Mouse (Mus musculus) cerebellum, adult 18-20 months (tissue): ENCODE measurements around the gene Osbpl2.
A peak's percentile ranks its signal among the peaks of the same experiment; 100 is the strongest.

ENCODE experiments used
- DNase-seq, 2 experiments: peaks; one replicate each; pipeline ENCODE4 v3.0.0; 2021

Osbpl2 gene

GRCm38 (mm10) chr2:180118661-180119438 is at the start of gene Osbpl2:
Gene Osbpl2, plus strand, starts transcription at chr2:180119306.
- peak; percentile 100 for DNase-seq

DNA sequence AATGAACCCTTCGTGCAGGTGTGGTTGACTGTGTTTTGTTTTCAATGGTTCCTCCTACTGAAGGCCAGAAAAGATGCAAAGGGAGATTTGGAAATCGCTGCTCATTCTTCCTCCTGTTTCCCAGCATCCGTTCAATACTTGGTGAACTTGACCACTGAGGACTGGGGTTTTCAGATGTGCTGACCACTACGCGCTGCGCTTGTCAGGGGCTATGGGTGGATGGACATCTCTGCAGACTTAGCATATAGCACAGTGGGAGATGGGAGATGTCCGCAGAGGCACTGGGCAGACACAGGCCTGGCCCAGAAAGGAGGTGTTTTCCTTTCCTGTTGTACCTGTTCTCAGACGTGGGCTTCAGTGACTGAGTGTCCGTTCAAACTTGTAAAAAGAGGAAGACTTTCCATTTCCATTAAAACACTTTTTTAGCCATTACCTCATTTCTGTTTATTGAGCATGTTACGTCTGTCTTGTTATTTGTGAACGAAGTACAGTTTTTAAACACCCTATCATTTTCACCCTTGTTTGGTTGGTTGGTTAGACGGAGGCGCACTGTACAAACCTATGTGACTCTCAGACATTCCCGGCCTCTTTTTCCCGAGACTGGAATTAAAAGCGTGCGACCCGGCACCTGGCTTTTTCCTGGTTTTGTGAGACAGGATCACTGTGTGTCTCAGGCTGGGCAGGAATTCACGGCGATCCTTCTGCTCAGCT is 49.2 kb upstream of the Osbpl2 start:
- DNase-seq: no peak

GRCm38 (mm10) chr2:180070481-180071453 is 48.3 kb upstream of the Osbpl2 start, which contains the start of gene Mtg2:
Gene Mtg2, plus strand, starts transcription at chr2:180070588.
- peak; percentile 94 to 97 for DNase-seq

DNA sequence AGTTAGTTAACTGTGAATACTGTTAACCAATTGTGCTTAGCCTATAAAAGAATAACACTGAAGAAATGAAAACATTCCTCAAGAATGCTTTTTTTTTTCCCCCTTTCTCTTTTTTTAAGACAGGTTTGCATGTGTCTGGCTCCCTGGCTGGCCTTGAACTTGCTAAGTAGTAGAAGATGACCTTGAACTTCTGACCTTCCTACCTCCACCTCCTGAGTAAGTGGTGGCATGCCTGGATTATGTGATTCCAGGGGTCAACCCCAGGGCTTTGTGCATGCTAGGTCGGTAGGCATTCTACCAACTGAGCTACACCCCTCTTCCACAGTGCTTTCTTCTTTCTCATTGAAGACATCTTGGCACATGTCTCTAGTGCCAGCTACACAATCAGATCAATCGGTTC is 47.4 kb upstream of the Osbpl2 start:
- DNase-seq: no peak

- no peak for DNase-seq
Measured at GRCm38 (mm10) chr2:180072886-180073285, 46.2 kb upstream of the Osbpl2 start.

DNA sequence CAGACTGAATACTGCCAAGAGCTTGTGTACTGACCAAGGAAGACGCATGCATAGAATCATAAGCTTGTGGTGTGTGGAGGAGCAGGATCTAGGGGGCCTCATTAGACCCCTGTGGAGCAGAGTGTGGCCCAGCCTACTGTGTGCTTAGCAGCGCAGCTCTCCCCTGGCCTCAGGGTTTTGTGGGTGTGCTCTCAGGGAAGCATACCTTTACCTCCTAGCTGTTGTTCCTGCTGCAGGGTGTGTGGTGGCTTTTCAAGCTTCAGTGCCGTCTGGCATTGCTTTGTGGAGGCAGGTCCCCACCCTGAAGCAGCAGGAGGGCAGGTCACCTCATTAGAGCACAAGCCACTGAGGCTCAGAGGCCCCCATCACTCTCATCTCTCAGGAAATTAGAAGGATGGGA is 41.5 kb upstream of the Osbpl2 start:
- DNase-seq: no peak

- DNase-seq: no peak
Measured at GRCm38 (mm10) chr2:180080680-180081079, 38.4 kb upstream of the Osbpl2 start.

DNA sequence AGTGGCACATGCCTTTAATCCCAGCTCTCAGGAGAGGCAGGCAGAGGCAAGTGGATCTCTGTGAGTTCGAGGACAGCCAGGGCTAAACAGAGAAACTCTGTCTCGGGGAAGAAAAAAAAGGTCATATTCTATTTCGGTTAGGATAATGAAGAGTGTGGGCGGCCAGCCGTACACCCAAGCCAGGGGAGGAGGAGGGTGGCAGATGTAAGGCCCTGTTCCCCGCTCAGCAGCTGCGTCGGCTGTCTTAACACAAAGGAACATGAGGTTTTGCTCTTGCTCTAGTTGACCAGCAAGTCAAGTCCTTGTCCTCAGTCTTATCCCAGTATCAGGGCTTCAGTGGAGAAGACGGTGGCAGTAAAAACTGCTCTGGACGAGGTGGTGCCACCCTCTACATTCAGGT is 36.0 kb upstream of the Osbpl2 start:
- DNase-seq: no peak

- no peak for DNase-seq
Measured at GRCm38 (mm10) chr2:180084565-180084964, 34.5 kb upstream of the Osbpl2 start.

DNA sequence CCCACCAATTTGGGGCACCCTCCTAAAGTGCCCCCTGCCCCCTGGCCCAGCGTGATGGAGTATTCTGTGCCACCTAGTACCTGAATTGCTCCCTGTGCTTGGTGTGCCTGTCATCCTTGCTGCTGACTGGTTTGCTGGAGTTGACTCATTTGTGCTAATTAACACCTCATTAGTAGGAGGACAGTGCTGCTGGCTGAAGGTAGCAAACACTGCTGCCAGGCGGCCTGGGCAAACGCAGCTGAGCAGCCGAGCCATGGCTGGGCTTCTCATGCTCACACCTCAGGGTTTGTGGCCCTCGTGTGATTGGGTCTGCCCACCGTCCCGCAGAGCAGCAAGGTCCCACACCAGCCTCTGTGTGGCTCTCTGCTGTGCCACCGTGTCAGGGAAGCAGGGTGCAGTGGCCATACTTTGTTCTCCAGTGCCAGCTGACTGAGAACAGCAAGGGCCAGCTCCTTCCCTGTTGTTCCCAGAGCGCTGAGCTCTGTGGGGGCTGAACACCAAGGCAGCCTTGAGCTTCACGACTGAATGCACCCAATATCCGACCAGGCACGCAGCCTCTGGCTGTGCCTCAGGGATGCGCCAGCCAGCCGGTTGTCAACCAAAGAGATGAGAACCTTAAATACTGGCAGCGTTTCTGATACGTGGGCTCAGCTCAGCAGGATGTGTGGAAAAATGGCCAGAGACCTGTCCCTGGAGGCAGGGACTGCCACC is 33.0 kb upstream of the Osbpl2 start:
- peak; percentile 30 to 47 for DNase-seq

DNA sequence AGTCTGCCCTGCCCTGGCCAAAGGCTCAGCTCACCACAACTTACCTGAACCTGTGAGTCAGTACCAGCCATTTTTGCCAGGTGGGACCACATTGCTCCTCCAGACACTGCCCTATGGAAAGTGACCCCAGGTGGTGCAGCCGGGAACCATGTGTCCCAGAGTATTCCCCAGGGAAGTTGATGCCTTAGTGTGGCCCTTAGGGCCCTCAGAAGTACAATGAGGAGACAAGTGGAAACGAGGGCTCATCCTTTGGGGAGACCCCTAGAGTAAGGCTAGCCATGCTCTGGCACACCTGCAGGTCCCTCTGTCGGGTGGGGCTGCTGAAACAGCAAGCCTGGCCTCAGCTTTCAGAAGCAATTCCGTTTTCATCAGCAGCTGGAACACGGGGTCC is 32.5 kb upstream of the Osbpl2 start:
- DNase-seq: no peak

GRCm38 (mm10) chr2:180087472-180087871 is 31.6 kb upstream of the Osbpl2 start:
- DNase-seq: no peak

DNA sequence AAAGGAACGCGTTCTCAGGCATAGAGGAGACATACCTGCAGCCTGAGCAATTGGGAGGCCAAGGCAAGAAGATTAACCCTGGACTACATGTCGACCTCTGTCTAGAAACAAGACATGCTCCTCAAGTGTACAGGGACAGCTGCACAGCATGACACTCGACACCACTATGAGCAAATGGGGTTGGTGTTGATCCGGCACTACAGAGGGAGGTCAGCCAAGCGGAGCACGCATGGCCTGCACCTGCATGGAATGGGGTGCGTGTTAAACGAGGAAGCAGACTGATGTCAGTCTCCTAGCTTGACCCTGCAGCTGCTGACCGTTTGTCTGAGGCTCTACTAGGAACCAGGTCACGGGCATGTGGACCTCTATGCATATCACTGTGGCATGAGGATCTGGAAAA is 28.8 kb upstream of the Osbpl2 start:
- no peak for DNase-seq

DNA sequence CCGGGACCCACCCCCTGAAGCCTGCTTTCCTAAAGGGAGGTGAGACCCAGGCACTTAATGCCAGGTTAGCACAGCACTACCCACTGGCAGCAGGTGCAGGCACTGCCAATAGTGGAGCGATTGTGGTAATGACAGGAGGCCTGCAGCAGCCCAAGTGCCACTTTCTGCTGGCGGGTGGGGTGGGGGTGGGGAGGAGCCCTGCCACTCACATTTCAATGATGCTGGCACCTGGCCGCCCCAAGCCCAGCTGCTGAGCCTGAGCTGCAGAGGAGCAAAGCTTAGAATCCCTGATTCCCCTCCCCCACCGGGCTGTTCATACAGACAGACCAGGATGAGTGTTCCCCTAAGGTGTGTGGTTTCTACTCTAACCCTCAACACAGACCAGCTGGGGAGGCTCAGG is 23.4 kb upstream of the Osbpl2 start:
- DNase-seq: no peak

- no peak for DNase-seq
Measured at GRCm38 (mm10) chr2:180097585-180097984, 21.5 kb upstream of the Osbpl2 start.

GRCm38 (mm10) chr2:180098167-180098566 is 20.9 kb upstream of the Osbpl2 start:
- DNase-seq: no peak

DNA sequence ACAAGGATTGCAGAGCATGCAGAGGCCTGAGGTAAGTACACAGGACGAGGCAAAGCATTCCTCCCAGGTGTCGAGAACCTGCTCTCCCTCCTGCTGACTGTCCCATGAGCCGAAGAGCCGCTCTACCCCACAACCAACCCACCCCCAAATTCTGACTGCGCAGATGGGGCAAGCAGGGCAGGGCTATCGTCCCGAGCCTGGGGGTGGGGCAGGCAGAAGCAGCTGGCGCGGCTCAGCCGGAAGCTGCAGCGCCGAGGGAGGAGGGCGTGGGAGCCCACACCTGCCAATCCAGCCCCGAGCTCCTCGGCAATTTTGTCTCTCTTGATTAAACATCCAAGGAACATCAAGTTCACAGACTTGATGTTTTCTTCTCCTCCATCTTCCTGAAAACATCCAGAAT is 19.6 kb upstream of the Osbpl2 start:
- DNase-seq: no peak

DNA sequence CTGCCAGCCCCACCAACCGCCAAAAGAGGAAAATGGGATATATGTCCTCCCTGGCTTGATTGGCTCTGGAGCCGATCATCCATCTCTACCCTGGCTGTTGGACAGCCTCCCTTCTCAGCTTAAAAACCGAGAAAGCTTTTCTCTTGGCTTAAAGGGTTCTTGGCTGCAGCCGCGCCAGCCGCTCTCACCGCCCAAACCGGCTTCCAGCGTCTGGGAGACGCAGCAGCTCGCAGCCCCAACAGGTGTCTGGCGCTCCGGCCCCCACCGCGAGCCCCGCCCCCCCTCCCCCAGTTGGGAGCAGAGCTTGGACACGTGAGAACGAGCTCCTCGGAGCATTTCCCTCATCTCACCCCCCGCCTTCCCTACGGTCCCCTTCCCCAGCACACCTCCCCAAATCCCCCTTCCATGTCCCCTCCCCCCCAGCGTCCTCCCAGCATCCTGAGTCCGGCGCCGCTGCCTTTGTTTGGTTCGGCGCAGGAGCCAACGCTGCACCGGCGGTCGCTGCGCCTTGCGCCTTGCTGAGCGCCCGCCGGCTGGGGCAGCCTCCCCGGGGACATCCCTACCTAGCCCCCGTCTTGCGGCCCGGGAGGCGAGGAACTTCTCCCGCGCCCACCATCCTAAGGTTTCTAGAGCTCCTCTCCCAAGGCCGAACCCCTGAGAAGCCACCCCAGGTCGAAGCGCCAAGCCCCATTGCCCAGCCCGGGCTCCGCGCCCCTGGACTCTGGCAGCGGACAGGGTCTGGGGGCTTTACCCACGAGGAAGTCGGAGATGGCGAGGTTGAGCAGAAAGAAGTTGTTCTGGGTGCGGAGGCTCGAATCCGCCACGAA is 15.7 kb upstream of the Osbpl2 start:
- no peak for DNase-seq

- peak; percentile 76 to 86 for DNase-seq
Measured at GRCm38 (mm10) chr2:180103978-180104658, 15.0 kb upstream of the Osbpl2 start, which contains the start of gene Hrh3. Gene Hrh3, minus strand, starts transcription at chr2:180104488.

DNA sequence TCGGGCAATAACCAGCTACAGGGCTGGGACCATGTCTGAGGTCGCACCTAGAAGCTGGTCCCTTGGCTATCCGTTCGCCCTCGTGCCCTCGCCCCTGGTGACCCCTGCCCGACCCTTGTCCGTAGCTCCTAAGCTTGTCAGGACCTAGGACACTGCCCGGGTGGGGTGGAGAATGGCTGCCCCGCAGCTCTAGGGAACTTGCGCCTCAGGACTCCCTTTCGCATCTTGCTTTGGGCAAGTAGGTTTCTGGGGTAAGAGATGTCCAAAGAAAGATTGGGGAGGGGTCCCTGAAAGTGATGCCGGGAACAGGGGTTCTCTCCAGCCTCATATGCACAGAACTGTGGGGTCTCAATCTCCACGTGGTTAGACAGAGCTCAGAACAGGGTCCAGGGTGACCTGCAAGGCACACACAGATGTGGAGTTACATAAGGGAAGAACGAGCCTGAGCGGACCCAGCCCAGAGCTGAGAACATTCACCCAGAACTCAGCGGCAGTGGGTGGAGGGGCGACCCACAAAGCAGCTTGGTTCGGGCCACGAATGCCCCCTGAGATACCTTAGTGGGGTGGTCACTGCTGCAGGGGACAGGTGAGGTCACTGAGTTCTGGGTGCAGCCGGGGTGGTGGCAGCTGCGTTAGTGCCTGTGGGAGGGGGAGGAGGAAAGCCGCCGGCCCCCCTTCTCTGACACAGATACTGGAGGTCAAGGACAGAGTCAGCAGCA is 14.3 kb upstream of the Osbpl2 start:
- peak in 1 of 2 experiments; percentile 23 for DNase-seq
